Mouse (Mus musculus): ENCODE data around the gene Pik3c2b. TPM values are rescaled to one million over a fixed set of nuclear protein-coding genes. Genes with fewer than 3 reads are reported as not detected.
"Not testable (repeated sequence)": the region's sequence is repeated elsewhere in the genome, so short reads cannot be mapped to it uniquely, and the experiment has no call there.

Pik3c2b gene
- total and polyA plus RNA-seq, 3 experiments: 14.6 to 19.9 (median 19.4) TPM

DNA sequence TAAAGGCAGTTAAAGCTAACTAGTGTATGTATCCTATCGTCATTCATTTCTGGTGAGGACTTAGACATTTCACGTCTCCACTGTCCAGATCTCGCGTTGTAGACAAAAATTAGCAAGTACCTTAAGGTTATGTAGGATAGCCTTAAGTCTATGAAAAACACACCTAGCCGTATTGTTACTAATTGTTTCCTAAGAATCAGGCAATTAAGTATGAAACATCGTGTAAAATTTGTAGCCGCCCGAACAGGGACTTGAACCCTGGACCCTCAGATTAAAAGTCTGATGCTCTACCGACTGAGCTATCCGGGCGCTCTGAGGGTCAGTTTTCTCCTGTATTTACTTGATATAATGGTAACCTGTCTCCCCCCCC, 11.4 kb upstream of the Pik3c2b start:
- Histone ChIP-seq H3K36me3 (ENCODE audit: control insufficient read depth, insufficient read depth, low read length) (no peaks in the 10 kb centered on the region), H3K9ac (ENCODE audit: low read depth, low read length) (peak overlapping the region; percentile 41; the same call in 1 of the 2 replicates), H3K79me2 (replicated peaks; ENCODE audit: control insufficient read depth, insufficient read depth, low read length) (no peaks in the 10 kb centered on the region), H3K4me1 (ENCODE audit: control insufficient read depth, insufficient read depth, low read length) (no peaks in the 10 kb centered on the region; the same call in 1 of the 2 replicates), H3K27ac (peak overlapping the region; percentile 82), H3K4me3 (peak overlapping the region; percentile 77), H3K27me3 (ENCODE audit: control insufficient read depth, insufficient read depth, low read length) (no peaks in the 10 kb centered on the region)
- TF ChIP-seq POLR2A (IDR thresholded peaks at IDR 0.05; ENCODE audit: insufficient read depth, low read depth, low read length) (no peak), CTCF (IDR thresholded peaks at IDR 0.05) (no peak), EP300 (IDR thresholded peaks at IDR 0.05; ENCODE audit: insufficient read depth, low read depth, low read length) (no peak)
- 9% methylated on average over 11 of the region's 11 CpGs for WGBS
- DNase-seq: peak; percentile 62 to 76
- intact Hi-C loops (cut with DNase I): no loop called here

DNA sequence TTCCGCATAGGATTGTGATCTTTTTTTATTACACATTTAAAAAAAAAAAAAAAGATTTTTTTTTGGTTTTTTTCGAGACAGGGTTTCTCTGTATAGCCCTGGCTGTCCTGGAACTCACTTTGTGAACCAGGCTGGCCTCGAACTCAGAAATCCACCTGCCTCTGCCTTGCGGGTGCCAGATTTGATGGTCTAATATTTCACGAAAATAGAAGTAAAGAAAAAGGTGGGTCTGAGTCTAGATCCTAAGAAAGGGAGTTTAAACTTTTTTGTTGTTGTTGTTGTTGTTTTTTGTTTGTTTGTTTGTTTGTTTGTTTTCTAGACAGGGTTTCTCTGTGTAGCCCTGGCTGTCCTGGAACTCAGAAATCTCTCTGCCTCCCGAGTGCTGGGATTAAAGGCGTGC, 10.8 kb upstream of the Pik3c2b start:
- intact Hi-C loops (cut with DNase I); H3K9ac ChIP-seq (ENCODE audit: low read depth, low read length); H3K4me1 ChIP-seq (ENCODE audit: control insufficient read depth, insufficient read depth, low read length); H3K79me2 ChIP-seq (replicated peaks; ENCODE audit: control insufficient read depth, insufficient read depth, low read length); H3K27ac ChIP-seq; H3K27me3 ChIP-seq (ENCODE audit: control insufficient read depth, insufficient read depth, low read length); DNase-seq; H3K4me3 ChIP-seq; H3K36me3 ChIP-seq (ENCODE audit: control insufficient read depth, insufficient read depth, low read length): not testable (repeated sequence)
- WGBS: 81% methylated on average over 7 of the region's 7 CpGs

DNA sequence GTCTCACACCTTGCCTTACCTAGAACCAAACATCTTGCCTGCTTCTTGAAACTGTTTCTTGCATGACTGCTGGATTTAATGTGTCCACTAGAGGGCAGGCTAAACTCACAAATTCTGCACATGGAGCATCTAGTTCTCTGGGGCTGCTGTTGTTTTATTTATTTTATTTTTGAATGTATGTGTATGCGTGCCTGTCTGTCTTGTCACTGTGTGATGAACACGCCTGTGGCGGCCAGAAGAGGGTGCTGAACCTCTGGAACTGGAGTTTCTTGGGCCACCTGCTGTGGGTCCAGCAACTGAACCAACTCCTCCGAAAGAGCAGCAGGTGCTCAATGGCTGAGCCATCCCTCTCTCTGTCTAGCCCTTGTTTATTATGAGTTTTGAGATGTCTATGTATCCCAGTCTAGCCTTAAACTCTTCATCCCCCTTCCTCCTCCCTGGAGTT, 5.9 kb upstream of the Pik3c2b start:
- Histone ChIP-seq H3K27ac (no peak overlapping the region), H3K79me2 (replicated peaks; ENCODE audit: control insufficient read depth, insufficient read depth, low read length) (no peaks in the 10 kb centered on the region), H3K4me3 (no peak overlapping the region), H3K4me1 (ENCODE audit: control insufficient read depth, insufficient read depth, low read length) (peaks cover 1% of the 10 kb centered on the region; the same call in 1 of the 2 replicates), H3K36me3 (ENCODE audit: control insufficient read depth, insufficient read depth, low read length) (no peaks in the 10 kb centered on the region), H3K27me3 (ENCODE audit: control insufficient read depth, insufficient read depth, low read length) (no peaks in the 10 kb centered on the region), H3K9ac (ENCODE audit: low read depth, low read length) (no peak overlapping the region)
- WGBS: 15% methylated on average over 4 of the region's 4 CpGs
- intact Hi-C loops (cut with DNase I): loop anchor here (1.0 kb wide), 2 partner anchors 48 to 62 kb away; no protein-coding TSS in a partner anchor
- peak in 1 of 2 experiments; percentile 48 for DNase-seq
- TF ChIP-seq POLR2A (IDR thresholded peaks at IDR 0.05; ENCODE audit: insufficient read depth, low read depth, low read length) (0 out of 2 replicates have a peak, but pooled peaks have one; percentile 13), CTCF (IDR thresholded peaks at IDR 0.05) (peak; percentile 88), EP300 (IDR thresholded peaks at IDR 0.05; ENCODE audit: insufficient read depth, low read depth, low read length) (no peak)

DNA sequence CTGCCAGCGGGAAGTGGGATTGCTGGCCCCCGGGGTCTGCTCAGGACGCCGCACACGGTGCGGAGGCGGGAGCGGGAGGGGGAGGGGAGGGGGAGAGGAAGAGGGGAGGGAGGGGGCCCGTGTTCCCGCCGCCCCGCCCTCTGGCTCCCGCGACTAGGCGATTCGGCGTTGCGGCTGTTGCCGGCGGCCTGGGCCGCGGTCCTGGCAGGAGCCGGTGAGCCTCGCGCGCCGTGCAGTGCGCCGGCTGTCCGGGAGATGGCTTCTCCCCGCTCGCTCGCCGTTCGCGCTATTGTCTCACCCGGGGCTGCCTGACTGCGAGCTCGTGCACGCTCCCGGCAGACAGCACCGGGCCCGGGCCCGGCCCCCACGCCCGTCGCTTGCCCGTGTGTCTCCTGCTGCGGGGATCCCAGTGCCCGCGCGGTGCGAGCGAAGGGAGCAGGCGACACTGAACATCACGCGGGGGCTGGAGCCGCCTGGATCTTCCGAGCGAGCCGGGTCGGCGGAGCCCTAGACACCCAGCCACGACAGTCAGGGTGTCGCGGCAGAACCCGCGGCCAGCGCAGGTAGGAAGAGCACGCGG, 484 bp downstream of the Pik3c2b start:
- Histone ChIP-seq H3K4me1 (ENCODE audit: control insufficient read depth, insufficient read depth, low read length) (peaks cover 4% of the 10 kb centered on the region), H3K9ac (ENCODE audit: low read depth, low read length) (peak overlapping the region; percentile 84), H3K27ac (peak overlapping the region; percentile 93), H3K79me2 (replicated peaks; ENCODE audit: control insufficient read depth, insufficient read depth, low read length) (peaks cover 2% of the 10 kb centered on the region; the same call in 1 of the 2 replicates), H3K4me3 (peak overlapping the region; percentile 95), H3K27me3 (ENCODE audit: control insufficient read depth, insufficient read depth, low read length) (no peaks in the 10 kb centered on the region), H3K36me3 (ENCODE audit: control insufficient read depth, insufficient read depth, low read length) (0 out of 2 replicates have a peak, but pooled peaks cover 2% of the 10 kb centered on the region)
- WGBS: under 1% methylated on average over 65 of the region's 71 CpGs
- intact Hi-C loops (cut with DNase I): loop anchor here (1.0 to 2.0 kb wide), 2 partner anchors 27 to 41 kb away; no protein-coding TSS in a partner anchor
- peak; percentile 87 to 88 for DNase-seq
- TF ChIP-seq CTCF (IDR thresholded peaks at IDR 0.05) (peak; percentile 80), EP300 (IDR thresholded peaks at IDR 0.05; ENCODE audit: insufficient read depth, low read depth, low read length) (no peak; the same call in 1 of the 2 replicates), POLR2A (IDR thresholded peaks at IDR 0.05; ENCODE audit: insufficient read depth, low read depth, low read length) (peak; percentile 56; the same call in 1 of the 2 replicates)

DNA sequence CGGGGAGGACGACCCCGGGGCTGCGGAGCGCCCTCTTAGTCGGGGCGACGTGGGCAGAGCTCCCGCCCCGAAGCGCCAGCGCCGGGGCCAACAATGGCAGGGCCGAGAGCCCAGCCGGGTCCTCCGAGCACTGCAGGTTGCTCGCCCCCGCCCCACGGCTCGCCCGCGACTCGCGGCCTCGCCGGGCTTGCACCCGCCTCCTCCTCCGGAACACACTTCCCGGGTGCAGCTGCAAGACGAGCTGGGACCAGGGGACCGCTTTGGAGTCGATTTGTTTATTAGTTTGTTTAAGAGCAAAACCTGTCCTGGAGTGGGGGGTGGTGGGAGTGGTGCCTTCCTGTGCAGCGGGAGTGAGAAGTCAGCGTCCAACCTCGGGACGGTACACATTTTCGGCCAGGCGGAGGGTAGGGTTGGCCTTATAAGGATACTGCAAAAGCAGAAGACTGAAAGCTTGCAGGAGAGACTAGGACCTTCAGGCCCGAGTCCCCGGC, 1.0 kb downstream of the Pik3c2b start:
- whole genome bisulfite sequencing: under 1% methylated on average over 39 of the region's 40 CpGs
- H3K4me1 ChIP-seq (ENCODE audit: control insufficient read depth, insufficient read depth, low read length): peaks cover 4% of the 10 kb centered on the region
- DNase-seq: peak; percentile 59 to 67
- H3K4me3 ChIP-seq: peak overlapping the region; percentile 95
- H3K36me3 ChIP-seq (ENCODE audit: control insufficient read depth, insufficient read depth, low read length): 0 out of 2 replicates have a peak, but pooled peaks cover 2% of the 10 kb centered on the region
- H3K27me3 ChIP-seq (ENCODE audit: control insufficient read depth, insufficient read depth, low read length): no peaks in the 10 kb centered on the region
- intact Hi-C loops (cut with DNase I): loop anchor here (1.0 to 2.0 kb wide), 2 partner anchors 27 to 40 kb away; no protein-coding TSS in a partner anchor
- TF ChIP-seq POLR2A (IDR thresholded peaks at IDR 0.05; ENCODE audit: insufficient read depth, low read depth, low read length) (no peak), EP300 (IDR thresholded peaks at IDR 0.05; ENCODE audit: insufficient read depth, low read depth, low read length) (no peak), CTCF (IDR thresholded peaks at IDR 0.05) (no peak)
- peak overlapping the region; percentile 93 for H3K27ac ChIP-seq
- peak overlapping the region; percentile 84 for H3K9ac ChIP-seq (ENCODE audit: low read depth, low read length)
- H3K79me2 ChIP-seq (replicated peaks; ENCODE audit: control insufficient read depth, insufficient read depth, low read length): peaks cover 2% of the 10 kb centered on the region; the same call in 1 of the 2 replicates

DNA sequence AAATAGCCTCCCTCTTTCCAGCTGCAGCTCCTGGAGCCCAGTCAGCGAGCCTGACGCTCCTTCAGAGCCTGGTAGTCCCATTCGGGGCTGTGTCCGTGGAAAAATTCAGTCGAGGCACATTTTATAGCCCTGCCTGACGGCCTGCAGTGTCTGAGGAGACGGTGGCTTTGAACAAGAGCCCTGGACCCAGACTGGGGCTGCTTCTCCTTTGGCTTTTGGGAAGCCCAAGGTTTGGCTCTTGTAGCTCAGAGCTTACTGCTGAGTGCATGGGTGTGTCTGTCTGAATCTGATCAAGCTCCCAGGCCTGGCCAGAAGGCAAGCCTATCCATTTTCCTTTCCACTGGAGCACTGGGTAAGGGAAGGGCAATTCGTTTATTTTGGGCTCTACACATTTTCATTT, 2.1 kb downstream of the Pik3c2b start:
- Histone ChIP-seq H3K9ac (ENCODE audit: low read depth, low read length) (peak overlapping the region; percentile 57), H3K36me3 (ENCODE audit: control insufficient read depth, insufficient read depth, low read length) (0 out of 2 replicates have a peak, but pooled peaks cover 2% of the 10 kb centered on the region), H3K27me3 (ENCODE audit: control insufficient read depth, insufficient read depth, low read length) (no peaks in the 10 kb centered on the region), H3K4me3 (peak overlapping the region; percentile 95), H3K4me1 (ENCODE audit: control insufficient read depth, insufficient read depth, low read length) (peaks cover 7% of the 10 kb centered on the region), H3K79me2 (replicated peaks; ENCODE audit: control insufficient read depth, insufficient read depth, low read length) (peaks cover 2% of the 10 kb centered on the region; the same call in 1 of the 2 replicates), H3K27ac (peak overlapping the region; percentile 93)
- intact Hi-C loops (cut with DNase I): loop anchor here (2.0 kb wide), 1 partner anchor 39 kb away; no protein-coding TSS in a partner anchor
- WGBS: 48% methylated on average over 8 of the region's 8 CpGs
- DNase-seq: peak; percentile 45 to 53
- TF ChIP-seq CTCF (IDR thresholded peaks at IDR 0.05) (no peak), POLR2A (IDR thresholded peaks at IDR 0.05; ENCODE audit: insufficient read depth, low read depth, low read length) (no peak; the same call in 1 of the 2 replicates), EP300 (IDR thresholded peaks at IDR 0.05; ENCODE audit: insufficient read depth, low read depth, low read length) (no peak)
